Mouse (Mus musculus) C2C12 (cell line): Measurements from ENCODE around the gene Ly6g5c. TPM values are rescaled to one million over a fixed set of nuclear protein-coding genes. Genes with fewer than 3 reads are reported as not detected.

Experiments used
- H3K27me3 ChIP-seq: one replicate; pipeline ENCODE4 v1.6.1; 2011; ENCODE audit not compliant: control insufficient read depth, insufficient read depth, insufficient read length
- H3K36me3 ChIP-seq: one replicate; pipeline ENCODE4 v1.6.1; 2011; ENCODE audit not compliant: control insufficient read depth, insufficient read depth
- H3K4me3 ChIP-seq: one replicate; pipeline ENCODE4 v1.5.1; 2011; ENCODE audit warnings: mild to moderate bottlenecking, control low read depth; ENCODE audit not compliant: poor library complexity, insufficient read depth, severe bottlenecking
- H3K79me2 ChIP-seq: one replicate; pipeline ENCODE4 v1.6.1; 2011; ENCODE audit not compliant: control insufficient read depth, insufficient read depth
- H3K79me3 ChIP-seq: one replicate; pipeline ENCODE4 v1.6.1; 2011; ENCODE audit warnings: low read depth, control low read depth
- H3ac ChIP-seq: one replicate; pipeline ENCODE3; 2011; ENCODE audit warnings: low read depth; ENCODE audit not compliant: control insufficient read depth, insufficient read length
- CEBPB ChIP-seq: IDR thresholded peaks from one replicate; pipeline ENCODE4 v1.6.1; 2011; ENCODE audit warnings: low read depth, mild to moderate bottlenecking, control low read depth, moderate library complexity
- CTCF ChIP-seq: IDR thresholded peaks from one replicate; pipeline ENCODE4 v1.5.1; 2011; ENCODE audit not compliant: control insufficient read depth, insufficient read depth, insufficient read length
- FOSL1 ChIP-seq: IDR thresholded peaks from one replicate; pipeline ENCODE4 v1.8.0; 2011; ENCODE audit warnings: mild to moderate bottlenecking, low read length; ENCODE audit not compliant: poor library complexity, insufficient read depth, severe bottlenecking
- MAX ChIP-seq: IDR thresholded peaks from one replicate; pipeline ENCODE4 v1.6.1; 2011; ENCODE audit warnings: mild to moderate bottlenecking, control low read depth
- MYOD1 ChIP-seq: IDR thresholded peaks from one replicate; pipeline ENCODE4 v1.6.1; 2011; ENCODE audit warnings: low read depth; ENCODE audit not compliant: control insufficient read depth, insufficient read length
- MYOG ChIP-seq: IDR thresholded peaks from one replicate; pipeline ENCODE4 v1.6.1; 2011; ENCODE audit not compliant: control insufficient read depth, insufficient read length; ENCODE audit errors: extremely low read depth
- USF1 ChIP-seq: IDR thresholded peaks from one replicate; pipeline ENCODE4 v1.6.1; 2011; ENCODE audit warnings: low read depth, mild to moderate bottlenecking, control low read depth, moderate library complexity
- polyA plus RNA-seq: library from polyadenylated mRNA; unstranded; fragments of >200 nt; fragmentation: generic; extraction: Trizol; gene quantifications from one replicate; pipeline ENCODE4 v1.2.1, GENCODE M21; 2012; ENCODE audit warnings: missing spikeins

The Ly6g5c gene
- polyA plus RNA-seq, 1 experiment, result not detected

- no peak overlapping the region for H3ac ChIP-seq
- H3K79me2 ChIP-seq, result peaks cover 56% of the 10 kb centered on the region
- peaks cover 19% of the 10 kb centered on the region for H3K79me3 ChIP-seq
- H3K4me3 ChIP-seq, result no peak overlapping the region
- H3K36me3 ChIP-seq, result peaks cover 95% of the 10 kb centered on the region
- no peak for TF ChIP-seq FOSL1
- TF ChIP-seq CEBPB, result no peak
- TF ChIP-seq USF1, result no peak
- no peaks in the 10 kb centered on the region for H3K27me3 ChIP-seq
Measured at GRCm38 (mm10) chr17:35153077-35153476, 45.0 kb downstream of the Ly6g5c start.

GRCm38 (mm10) chr17:35153931-35154330, 45.9 kb downstream of the Ly6g5c start:
- Histone ChIP-seq H3K36me3 (peaks cover 96% of the 10 kb centered on the region), H3K27me3 (no peaks in the 10 kb centered on the region), H3K79me3 (peaks cover 22% of the 10 kb centered on the region), H3K4me3 (no peak overlapping the region), H3K79me2 (peaks cover 65% of the 10 kb centered on the region), H3ac (no peak overlapping the region)
- no peak for TF ChIP-seq MYOD1
- TF ChIP-seq CEBPB, result no peak
- TF ChIP-seq MYOG, result no peak
- TF ChIP-seq CTCF, result no peak
- TF ChIP-seq USF1, result no peak
- TF ChIP-seq FOSL1, result no peak
- no peak for TF ChIP-seq MAX

- peaks cover 97% of the 10 kb centered on the region for H3K36me3 ChIP-seq
- peaks cover 25% of the 10 kb centered on the region for H3K79me3 ChIP-seq
- H3K27me3 ChIP-seq, result no peaks in the 10 kb centered on the region
- no peak for TF ChIP-seq CTCF
- TF ChIP-seq USF1, result no peak
- no peak for TF ChIP-seq MAX
- no peak for TF ChIP-seq MYOD1
- no peak overlapping the region for H3K4me3 ChIP-seq
- no peak overlapping the region for H3ac ChIP-seq
- H3K79me2 ChIP-seq, result peaks cover 72% of the 10 kb centered on the region
Measured at GRCm38 (mm10) chr17:35154616-35155015, 46.5 kb downstream of the Ly6g5c start.

- Histone ChIP-seq H3K36me3 (peaks cover 97% of the 10 kb centered on the region), H3ac (no peak overlapping the region), H3K79me3 (peaks cover 33% of the 10 kb centered on the region), H3K79me2 (peaks cover 80% of the 10 kb centered on the region), H3K27me3 (no peaks in the 10 kb centered on the region), H3K4me3 (no peak overlapping the region)
- TF ChIP-seq CTCF, result no peak
- no peak for TF ChIP-seq CEBPB
- TF ChIP-seq MYOG, result no peak
- no peak for TF ChIP-seq MAX
- TF ChIP-seq MYOD1, result no peak
Measured at GRCm38 (mm10) chr17:35155451-35155850, 47.4 kb downstream of the Ly6g5c start.

- peaks cover 45% of the 10 kb centered on the region for H3K79me3 ChIP-seq
- TF ChIP-seq MYOG (no peak), FOSL1 (no peak), CTCF (no peak), MAX (no peak), USF1 (no peak)
Measured at GRCm38 (mm10) chr17:35156461-35157200, 48.6 kb downstream of the Ly6g5c start.

GRCm38 (mm10) chr17:35157254-35157653, 49.2 kb downstream of the Ly6g5c start:
- H3ac ChIP-seq, result no peak overlapping the region
- peaks cover 94% of the 10 kb centered on the region for H3K79me2 ChIP-seq
- H3K36me3 ChIP-seq, result peaks cover 100% of the 10 kb centered on the region
- no peak overlapping the region for H3K4me3 ChIP-seq
- peaks cover 51% of the 10 kb centered on the region for H3K79me3 ChIP-seq
- TF ChIP-seq MYOG, result no peak
- no peak for TF ChIP-seq USF1
- TF ChIP-seq CTCF, result no peak
- TF ChIP-seq FOSL1, result no peak
- no peak for TF ChIP-seq MAX
- TF ChIP-seq CEBPB, result no peak
- no peak for TF ChIP-seq MYOD1
- no peaks in the 10 kb centered on the region for H3K27me3 ChIP-seq

More at GRCm38 (mm10) chr17:35156461-35157200, 48.6 kb downstream of the Ly6g5c start:
- peaks cover 92% of the 10 kb centered on the region for H3K79me2 ChIP-seq
- no peak overlapping the region for H3K4me3 ChIP-seq
- no peaks in the 10 kb centered on the region for H3K27me3 ChIP-seq
- no peak overlapping the region for H3ac ChIP-seq
- H3K36me3 ChIP-seq, result peaks cover 100% of the 10 kb centered on the region
